Mouse (Mus musculus) lung, embryonic 16.5 days (tissue): Measurements from ENCODE around the gene Wnt7b. TPM values are rescaled to one million over a fixed set of nuclear protein-coding genes. Genes with fewer than 3 reads are reported as not detected.
A peak's percentile ranks its signal among the peaks of the same experiment; 100 is the strongest.

Experiments
- ATAC-seq: fragments of 200-750 bp; cut with Nextera tagmentation; 2 replicates; pipeline ENCODE4 v1.8.0; 2017; ENCODE audit warnings: low read depth, mild to moderate bottlenecking, moderate library complexity
- H3K27ac ChIP-seq: fragments of 300-500 bp; sonication (generic); 2 replicates; pipeline ENCODE4 v1.5.1; 2014; ENCODE audit warnings: mild to moderate bottlenecking, control low read depth, low read length
- H3K27me3 ChIP-seq: fragments of 300-500 bp; sonication (generic); 2 replicates; pipeline ENCODE4 v1.6.1; 2014; ENCODE audit warnings: low read depth, low read length, mixed read lengths; ENCODE audit not compliant: control insufficient read depth, insufficient read depth
- H3K36me3 ChIP-seq: fragments of 300-500 bp; sonication (generic); 2 replicates; pipeline ENCODE4 v1.6.1; 2014; ENCODE audit warnings: low read length; ENCODE audit not compliant: control insufficient read depth, insufficient read depth
- H3K4me1 ChIP-seq: fragments of 300-500 bp; sonication (generic); replicated peaks from 2 replicates; pipeline ENCODE4 v1.6.1; 2014; ENCODE audit warnings: low read length, mixed read lengths; ENCODE audit not compliant: control insufficient read depth, insufficient read depth
- H3K4me2 ChIP-seq: fragments of 300-500 bp; sonication (generic); 2 replicates; pipeline ENCODE4 v1.6.1; 2014; ENCODE audit warnings: low read depth, low read length, control low read depth
- H3K4me3 ChIP-seq: fragments of 300-500 bp; sonication (generic); 2 replicates; pipeline ENCODE4 v1.5.1; 2014; ENCODE audit warnings: mild to moderate bottlenecking, low read length, control low read depth
- H3K9ac ChIP-seq: fragments of 300-500 bp; sonication (generic); 2 replicates; pipeline ENCODE4 v1.6.1; 2014; ENCODE audit warnings: low read length, control low read depth
- H3K9me3 ChIP-seq: fragments of 300-500 bp; sonication (generic); 2 replicates; pipeline ENCODE4 v1.6.1; 2016; ENCODE audit warnings: low read length; ENCODE audit not compliant: control insufficient read depth
- WGBS: fragments of 180-500 bp; shearing (Covaris S2); extraction: QIAGEN DNeasy Blood & Tissue Kit; methylation state at CpG from one replicate; pipeline ENCODE4 v1.1.7; 2014; 5-methylcytosine and 5-hydroxymethylcytosine counted together
- polyA plus RNA-seq: library from polyadenylated mRNA; unstranded; fragments of >200 nt; fragmentation: Nextera tagmentation; extraction: Ambion mirVana; gene quantifications from 2 replicates; pipeline ENCODE4 v1.2.1, GENCODE M21; 2015

The Wnt7b gene
- polyA plus RNA-seq, 1 experiment from 2014 or later, result 44.8 TPM

- Histone ChIP-seq H3K4me1 (no peaks in the 10 kb centered on the region), H3K27me3 (no peaks in the 10 kb centered on the region), H3K9me3 (no peaks in the 10 kb centered on the region), H3K27ac (no peak overlapping the region), H3K9ac (no peak overlapping the region), H3K4me2 (no peak overlapping the region), H3K4me3 (no peak overlapping the region), H3K36me3 (no peaks in the 10 kb centered on the region)
- 71% methylated on average over 4 of the region's 4 CpGs for WGBS
- no peak for ATAC-seq
Measured at GRCm38 (mm10) chr15:85592674-85593073, 10.4 kb upstream of the Wnt7b start.

GRCm38 (mm10) chr15:85590831-85591230 is 8.6 kb upstream of the Wnt7b start:
- 90% methylated on average over 10 of the region's 10 CpGs for WGBS
- no peak for ATAC-seq
- no peak overlapping the region for H3K9ac ChIP-seq

GRCm38 (mm10) chr15:85583504-85583903 is 1.2 kb upstream of the Wnt7b start:
- H3K9me3 ChIP-seq, result peaks cover 4% of the 10 kb centered on the region; the same call in 1 of the 2 replicates

More at GRCm38 (mm10) chr15:85590831-85591230, 8.6 kb upstream of the Wnt7b start:
- Histone ChIP-seq H3K4me1 (no peaks in the 10 kb centered on the region), H3K4me3 (no peak overlapping the region), H3K27ac (no peak overlapping the region), H3K9me3 (peaks cover 4% of the 10 kb centered on the region; the same call in 1 of the 2 replicates), H3K4me2 (no peak overlapping the region), H3K36me3 (no peaks in the 10 kb centered on the region), H3K27me3 (no peaks in the 10 kb centered on the region)

GRCm38 (mm10) chr15:85583024-85583423 is 751 bp upstream of the Wnt7b start:
- no peak overlapping the region for H3K4me2 ChIP-seq
- peak; percentile 71 for ATAC-seq
- WGBS, result under 1% methylated on average over 8 of the region's 8 CpGs

More at GRCm38 (mm10) chr15:85583504-85583903, 1.2 kb upstream of the Wnt7b start:
- Histone ChIP-seq H3K27ac (no peak overlapping the region), H3K27me3 (peaks cover 45% of the 10 kb centered on the region), H3K36me3 (no peaks in the 10 kb centered on the region), H3K4me2 (no peak overlapping the region), H3K4me1 (peaks cover 3% of the 10 kb centered on the region; the same call in 1 of the 2 replicates), H3K4me3 (no peak overlapping the region), H3K9ac (no peak overlapping the region)
- WGBS, result 4% methylated on average over 11 of the region's 11 CpGs
- ATAC-seq, result peak; percentile 62; the same call in 1 of the 2 replicates

GRCm38 (mm10) chr15:85581563-85582064 is 659 bp downstream of the Wnt7b start:
- Histone ChIP-seq H3K4me3 (peak overlapping the region; percentile 64), H3K27ac (peak overlapping the region; percentile 88), H3K9me3 (peaks cover 4% of the 10 kb centered on the region; the same call in 1 of the 2 replicates), H3K4me2 (peak overlapping the region; percentile 74), H3K36me3 (no peaks in the 10 kb centered on the region), H3K9ac (peak overlapping the region; percentile 75), H3K27me3 (peaks cover 64% of the 10 kb centered on the region), H3K4me1 (peaks cover 13% of the 10 kb centered on the region)
- peak; percentile 48 for ATAC-seq
- 1% methylated on average over 36 of the region's 67 CpGs for WGBS

More at GRCm38 (mm10) chr15:85583024-85583423, 751 bp upstream of the Wnt7b start:
- H3K27me3 ChIP-seq, result peaks cover 50% of the 10 kb centered on the region
- H3K9ac ChIP-seq, result no peak overlapping the region
- no peak overlapping the region for H3K27ac ChIP-seq
- H3K36me3 ChIP-seq, result no peaks in the 10 kb centered on the region
- H3K4me1 ChIP-seq, result peaks cover 3% of the 10 kb centered on the region; the same call in 1 of the 2 replicates
- no peak overlapping the region for H3K4me3 ChIP-seq
- H3K9me3 ChIP-seq, result peaks cover 4% of the 10 kb centered on the region; the same call in 1 of the 2 replicates

- Histone ChIP-seq H3K9me3 (no peaks in the 10 kb centered on the region), H3K4me3 (peak overlapping the region; percentile 64), H3K27me3 (peaks cover 70% of the 10 kb centered on the region), H3K27ac (peak overlapping the region; percentile 88), H3K4me2 (peak overlapping the region; percentile 74), H3K36me3 (no peaks in the 10 kb centered on the region), H3K9ac (peak overlapping the region; percentile 75), H3K4me1 (peaks cover 15% of the 10 kb centered on the region)
- ATAC-seq, result peak; percentile 19
- WGBS, result under 1% methylated on average over 44 of the region's 66 CpGs
Measured at GRCm38 (mm10) chr15:85580934-85581562, 1.2 kb downstream of the Wnt7b start.

GRCm38 (mm10) chr15:85580483-85580882 is 1.8 kb downstream of the Wnt7b start:
- ATAC-seq, result peak; percentile 30
- Histone ChIP-seq H3K27ac (peak overlapping the region; percentile 88), H3K36me3 (no peaks in the 10 kb centered on the region), H3K27me3 (peaks cover 75% of the 10 kb centered on the region), H3K4me3 (peak overlapping the region; percentile 64), H3K4me2 (peak overlapping the region; percentile 74), H3K4me1 (peaks cover 18% of the 10 kb centered on the region), H3K9ac (peak overlapping the region; percentile 75), H3K9me3 (no peaks in the 10 kb centered on the region)
- WGBS, result under 1% methylated on average over 30 of the region's 47 CpGs

- Histone ChIP-seq H3K36me3 (no peaks in the 10 kb centered on the region), H3K4me3 (peak overlapping the region; percentile 43), H3K4me1 (peaks cover 27% of the 10 kb centered on the region), H3K9ac (peak overlapping the region; percentile 57), H3K27ac (no peak overlapping the region), H3K4me2 (peak overlapping the region; percentile 74), H3K9me3 (no peaks in the 10 kb centered on the region), H3K27me3 (peaks cover 88% of the 10 kb centered on the region)
- WGBS, result 1% methylated on average over 54 of the region's 54 CpGs
- no peak for ATAC-seq
Measured at GRCm38 (mm10) chr15:85577583-85578460, 4.5 kb downstream of the Wnt7b start.
